Mouse (Mus musculus): ENCODE data around the gene Crtap.

GRCm38 (mm10) chr9:114399680-114400079 lies 9.2 kb upstream of the Crtap start:
- no peak for TF ChIP-seq CTCF (IDR thresholded peaks at IDR 0.05; ENCODE audit: low read depth)
- TF ChIP-seq EP300 (IDR thresholded peaks at IDR 0.05; ENCODE audit: low read depth): 0 out of 2 replicates have a peak, but pooled peaks have one; percentile 13

Measured in liver, embryonic 14.5 days (tissue).